Mouse (Mus musculus): ENCODE measurements around the gene Slc25a43. TPM values are rescaled to one million over a fixed set of nuclear protein-coding genes. Genes with fewer than 3 reads are reported as not detected.
"Not testable (repeated sequence)": the region's sequence is repeated elsewhere in the genome, so short reads cannot be mapped to it uniquely, and the experiment has no call there.

Slc25a43 gene
- polyA plus RNA-seq, 1 experiment from 2014 or later = 1.4 TPM

GRCm38 (mm10) chrX:36795424-36796162, 52.1 kb downstream of the Slc25a43 start, which contains the start of gene Slc25a5:
Slc25a5 (plus strand) TSS chrX:36795651.
- H3K27ac ChIP-seq = peak within 1 kb of the TSS; percentile 57
- peak within 1 kb of the TSS; percentile 57 for H3K4me3 ChIP-seq
- H3K36me3 ChIP-seq = peaks cover 3% of the 10 kb centered on the region; the same call in 1 of the 2 replicates
- no peaks in the 10 kb centered on the region for H3K9me3 ChIP-seq
- H3K9ac ChIP-seq = peak within 1 kb of the TSS; percentile 78
- peak within 1 kb of the TSS; percentile 60 for H3K4me2 ChIP-seq (replicated peaks)
- no peaks in the 10 kb centered on the region for H3K27me3 ChIP-seq (replicated peaks)
- no peaks in the 10 kb centered on the region for H3K4me1 ChIP-seq
- ATAC-seq (ENCODE audit: low FRiP score, low read depth) = peak; percentile 95
- 15% methylated on average over 41 of the region's 41 CpGs for WGBS

GRCm38 (mm10) chrX:36796163-36796581, 52.7 kb downstream of the Slc25a43 start:
- H3K9me3 ChIP-seq = no peaks in the 10 kb centered on the region
- peak; percentile 89 for ATAC-seq (ENCODE audit: low FRiP score, low read depth)
- H3K36me3 ChIP-seq = peaks cover 3% of the 10 kb centered on the region; the same call in 1 of the 2 replicates
- peak overlapping the region; percentile 57 for H3K27ac ChIP-seq
- no peaks in the 10 kb centered on the region for H3K27me3 ChIP-seq (replicated peaks)
- H3K4me1 ChIP-seq = no peaks in the 10 kb centered on the region
- peak overlapping the region; percentile 78 for H3K9ac ChIP-seq
- WGBS = 25% methylated on average over 41 of the region's 41 CpGs
- peak overlapping the region; percentile 60 for H3K4me2 ChIP-seq (replicated peaks)
- H3K4me3 ChIP-seq = peak overlapping the region; percentile 57

- 81% methylated on average over 8 of the region's 8 CpGs for WGBS
These were observed 53.3 kb downstream of the Slc25a43 start for GRCm38 (mm10) chrX:36796734-36797133.

GRCm38 (mm10) chrX:36799131-36799879, 55.8 kb downstream of the Slc25a43 start:
- ATAC-seq (ENCODE audit: low FRiP score, low read depth) = no peak
- Histone ChIP-seq H3K4me2 (replicated peaks) (no peak overlapping the region), H3K4me3 (no peak overlapping the region), H3K9ac (no peak overlapping the region), H3K4me1 (no peaks in the 10 kb centered on the region), H3K36me3 (peaks cover 3% of the 10 kb centered on the region; the same call in 1 of the 2 replicates), H3K27me3 (replicated peaks) (no peaks in the 10 kb centered on the region), H3K9me3 (no peaks in the 10 kb centered on the region), H3K27ac (no peak overlapping the region)
- 53% methylated on average over 6 of the region's 6 CpGs for WGBS

More at GRCm38 (mm10) chrX:36796734-36797133, 53.3 kb downstream of the Slc25a43 start:
- peak overlapping the region; percentile 78; the same call in 1 of the 2 replicates for H3K9ac ChIP-seq
- H3K9me3 ChIP-seq; H3K27me3 ChIP-seq (replicated peaks); H3K36me3 ChIP-seq; H3K27ac ChIP-seq; H3K4me1 ChIP-seq; ATAC-seq (ENCODE audit: low FRiP score, low read depth): not testable (repeated sequence)
- peak overlapping the region; percentile 60 for H3K4me2 ChIP-seq (replicated peaks)
- peak overlapping the region; percentile 57 for H3K4me3 ChIP-seq

GRCm38 (mm10) chrX:36803189-36803588, 59.7 kb downstream of the Slc25a43 start:
- Histone ChIP-seq H3K4me2 (replicated peaks) (no peak overlapping the region), H3K9ac (no peak overlapping the region), H3K4me1 (peaks cover 6% of the 10 kb centered on the region; the same call in 1 of the 2 replicates), H3K9me3 (no peaks in the 10 kb centered on the region), H3K4me3 (no peak overlapping the region), H3K27ac (no peak overlapping the region), H3K36me3 (no peaks in the 10 kb centered on the region; the same call in 1 of the 2 replicates), H3K27me3 (replicated peaks) (no peaks in the 10 kb centered on the region)
- WGBS = 75% methylated on average over 5 of the region's 5 CpGs
- ATAC-seq (ENCODE audit: low FRiP score, low read depth) = no peak

- H3K9ac ChIP-seq = no peak overlapping the region
- H3K4me3 ChIP-seq = no peak overlapping the region
- H3K27me3 ChIP-seq (replicated peaks) = no peaks in the 10 kb centered on the region
- H3K4me2 ChIP-seq (replicated peaks) = no peak overlapping the region
- H3K36me3 ChIP-seq = no peaks in the 10 kb centered on the region
- H3K4me1 ChIP-seq = peaks cover 6% of the 10 kb centered on the region; the same call in 1 of the 2 replicates
- H3K9me3 ChIP-seq = no peaks in the 10 kb centered on the region
- no peak for ATAC-seq (ENCODE audit: low FRiP score, low read depth)
- 66% methylated on average over 5 of the region's 5 CpGs for WGBS
- H3K27ac ChIP-seq = no peak overlapping the region
These were observed 60.7 kb downstream of the Slc25a43 start for GRCm38 (mm10) chrX:36804196-36804595.

GRCm38 (mm10) chrX:36805466-36806235, 62.2 kb downstream of the Slc25a43 start:
- Histone ChIP-seq H3K27me3 (replicated peaks) (no peaks in the 10 kb centered on the region), H3K4me3 (no peak overlapping the region), H3K4me1 (peaks cover 6% of the 10 kb centered on the region; the same call in 1 of the 2 replicates), H3K4me2 (replicated peaks) (no peak overlapping the region), H3K27ac (no peak overlapping the region), H3K9ac (no peak overlapping the region), H3K36me3 (no peaks in the 10 kb centered on the region), H3K9me3 (no peaks in the 10 kb centered on the region)
- ATAC-seq (ENCODE audit: low FRiP score, low read depth) = no peak
- WGBS = 53% methylated on average over 5 of the region's 5 CpGs

- ATAC-seq (ENCODE audit: low FRiP score, low read depth) = peak; percentile 93
- peaks cover 6% of the 10 kb centered on the region; the same call in 1 of the 2 replicates for H3K4me1 ChIP-seq
- no peak overlapping the region for H3K9ac ChIP-seq
- H3K27ac ChIP-seq = peak overlapping the region; percentile 46
- peak overlapping the region; percentile 15; the same call in 1 of the 2 replicates for H3K4me3 ChIP-seq
- H3K4me2 ChIP-seq (replicated peaks) = peak overlapping the region; percentile 50
- 19% methylated on average over 45 of the region's 45 CpGs for WGBS
- no peaks in the 10 kb centered on the region for H3K27me3 ChIP-seq (replicated peaks)
- H3K36me3 ChIP-seq = no peaks in the 10 kb centered on the region
- H3K9me3 ChIP-seq = no peaks in the 10 kb centered on the region
These were observed 64.2 kb downstream of the Slc25a43 start for GRCm38 (mm10) chrX:36807360-36808317.

- Histone ChIP-seq H3K4me3 (no peak overlapping the region), H3K9ac (no peak overlapping the region), H3K27me3 (replicated peaks) (no peaks in the 10 kb centered on the region), H3K4me1 (peaks cover 6% of the 10 kb centered on the region; the same call in 1 of the 2 replicates), H3K27ac (no peak overlapping the region), H3K4me2 (replicated peaks) (peak overlapping the region; percentile 50), H3K36me3 (no peaks in the 10 kb centered on the region), H3K9me3 (no peaks in the 10 kb centered on the region)
- ATAC-seq (ENCODE audit: low FRiP score, low read depth) = peak; percentile 60
- 73% methylated on average over 6 of the region's 6 CpGs for whole genome bisulfite sequencing
These were observed 64.8 kb downstream of the Slc25a43 start for GRCm38 (mm10) chrX:36808318-36808683.

GRCm38 (mm10) chrX:36811377-36811776, 67.9 kb downstream of the Slc25a43 start:
- Histone ChIP-seq H3K27me3 (replicated peaks) (no peaks in the 10 kb centered on the region), H3K4me3 (no peak overlapping the region), H3K4me1 (peaks cover 6% of the 10 kb centered on the region; the same call in 1 of the 2 replicates), H3K4me2 (replicated peaks) (no peak overlapping the region), H3K36me3 (no peaks in the 10 kb centered on the region), H3K27ac (no peak overlapping the region), H3K9me3 (no peaks in the 10 kb centered on the region), H3K9ac (no peak overlapping the region)
- 55% methylated on average over 5 of the region's 5 CpGs for WGBS
- ATAC-seq (ENCODE audit: low FRiP score, low read depth) = no peak
